Mouse (Mus musculus): Measurements from ENCODE around the gene Cd164l2. TPM values are rescaled to one million over a fixed set of nuclear protein-coding genes. Genes with fewer than 3 reads are reported as not detected.

The Cd164l2 gene
- polyA plus RNA-seq, 1 experiment, result 10.0 TPM

GRCm38 (mm10) chr4:133256820-133257219, 44.9 kb downstream of the Cd164l2 start:
- Histone ChIP-seq H3K36me3 (ENCODE audit: control insufficient read depth, insufficient read depth, low read length) (no peaks in the 10 kb centered on the region), H3K4me1 (ENCODE audit: control insufficient read depth, insufficient read depth, low read length) (peaks cover 2% of the 10 kb centered on the region; the same call in 1 of the 2 replicates), H3K4me3 (ENCODE audit: control insufficient read depth, low read depth, low read length) (no peak overlapping the region; the same call in 1 of the 2 replicates), H3K27ac (ENCODE audit: control insufficient read depth, insufficient read depth, low read depth, low read length) (no peak overlapping the region), H3K27me3 (ENCODE audit: control insufficient read depth, insufficient read depth, low read length) (no peaks in the 10 kb centered on the region)
- TF ChIP-seq CTCF (IDR thresholded peaks at IDR 0.05; ENCODE audit: control insufficient read depth, insufficient read depth, insufficient replicate concordance, low read depth, low read length) (no peak), POLR2A (IDR thresholded peaks at IDR 0.05; ENCODE audit: control insufficient read depth, low read depth, low read length) (no peak)

DNA sequence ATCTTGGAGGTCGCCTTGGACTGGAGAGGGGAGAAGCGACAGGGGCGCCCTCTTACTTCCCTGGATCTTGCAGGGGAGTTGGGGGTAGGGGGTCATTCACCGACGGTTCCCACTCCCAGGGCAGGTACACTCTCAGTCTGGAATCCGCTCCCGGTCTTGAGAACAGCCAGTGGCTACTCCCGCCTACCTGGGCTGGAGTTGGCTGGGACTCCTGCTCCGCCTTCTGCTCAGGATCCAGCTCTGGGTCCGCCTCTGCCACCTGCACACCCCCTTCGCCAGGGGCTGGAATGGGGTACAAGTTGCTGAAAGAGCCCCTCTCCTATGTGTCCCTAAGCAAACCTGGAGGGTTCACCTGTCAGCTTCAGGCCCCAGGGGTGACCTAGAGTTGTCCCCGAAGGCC, 45.3 kb downstream of the Cd164l2 start:
- Histone ChIP-seq H3K27me3 (ENCODE audit: control insufficient read depth, insufficient read depth, low read length) (no peaks in the 10 kb centered on the region), H3K4me1 (ENCODE audit: control insufficient read depth, insufficient read depth, low read length) (peaks cover 2% of the 10 kb centered on the region; the same call in 1 of the 2 replicates), H3K27ac (ENCODE audit: control insufficient read depth, insufficient read depth, low read depth, low read length) (no peak overlapping the region), H3K36me3 (ENCODE audit: control insufficient read depth, insufficient read depth, low read length) (no peaks in the 10 kb centered on the region), H3K4me3 (ENCODE audit: control insufficient read depth, low read depth, low read length) (no peak overlapping the region)
- no peak for TF ChIP-seq CTCF (IDR thresholded peaks at IDR 0.05; ENCODE audit: control insufficient read depth, insufficient read depth, insufficient replicate concordance, low read depth, low read length)
- no peak for TF ChIP-seq POLR2A (IDR thresholded peaks at IDR 0.05; ENCODE audit: control insufficient read depth, low read depth, low read length)

DNA sequence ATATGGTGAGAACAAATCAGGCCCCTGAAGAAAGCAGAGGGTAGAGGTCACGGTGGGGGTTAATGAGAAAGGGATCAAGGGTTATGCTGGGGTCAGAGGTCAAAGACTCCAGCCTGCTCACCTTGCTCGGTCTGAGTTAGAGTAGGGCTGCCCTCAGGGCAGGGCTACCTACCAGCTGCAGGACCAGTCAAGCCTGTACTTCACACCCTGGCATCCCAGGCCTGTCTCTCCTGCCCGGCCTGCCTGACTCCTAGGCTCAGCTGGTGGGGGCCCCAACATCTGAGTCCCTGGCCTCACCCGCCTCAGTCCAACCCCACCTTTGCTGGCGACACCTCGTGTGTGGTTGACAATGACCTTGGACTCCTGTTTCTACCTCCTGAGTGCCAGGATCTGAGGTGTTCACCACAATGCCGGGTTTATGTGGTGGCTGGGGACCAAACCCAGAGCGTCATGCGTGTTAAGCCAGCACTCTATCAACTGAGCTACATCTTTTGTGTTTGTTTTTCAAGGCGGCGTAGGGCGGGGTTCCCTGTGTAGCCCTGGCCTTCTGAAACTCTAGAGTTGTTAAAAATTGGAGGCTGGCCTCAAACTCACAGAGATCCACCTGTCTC, 46.0 kb downstream of the Cd164l2 start:
- TF ChIP-seq CTCF (IDR thresholded peaks at IDR 0.05; ENCODE audit: control insufficient read depth, insufficient read depth, insufficient replicate concordance, low read depth, low read length) (no peak), POLR2A (IDR thresholded peaks at IDR 0.05; ENCODE audit: control insufficient read depth, low read depth, low read length) (no peak)
- Histone ChIP-seq H3K4me1 (ENCODE audit: control insufficient read depth, insufficient read depth, low read length) (peaks cover 2% of the 10 kb centered on the region; the same call in 1 of the 2 replicates), H3K36me3 (ENCODE audit: control insufficient read depth, insufficient read depth, low read length) (no peaks in the 10 kb centered on the region), H3K4me3 (ENCODE audit: control insufficient read depth, low read depth, low read length) (no peak overlapping the region), H3K27ac (ENCODE audit: control insufficient read depth, insufficient read depth, low read depth, low read length) (no peak overlapping the region), H3K27me3 (ENCODE audit: control insufficient read depth, insufficient read depth, low read length) (no peaks in the 10 kb centered on the region)

DNA sequence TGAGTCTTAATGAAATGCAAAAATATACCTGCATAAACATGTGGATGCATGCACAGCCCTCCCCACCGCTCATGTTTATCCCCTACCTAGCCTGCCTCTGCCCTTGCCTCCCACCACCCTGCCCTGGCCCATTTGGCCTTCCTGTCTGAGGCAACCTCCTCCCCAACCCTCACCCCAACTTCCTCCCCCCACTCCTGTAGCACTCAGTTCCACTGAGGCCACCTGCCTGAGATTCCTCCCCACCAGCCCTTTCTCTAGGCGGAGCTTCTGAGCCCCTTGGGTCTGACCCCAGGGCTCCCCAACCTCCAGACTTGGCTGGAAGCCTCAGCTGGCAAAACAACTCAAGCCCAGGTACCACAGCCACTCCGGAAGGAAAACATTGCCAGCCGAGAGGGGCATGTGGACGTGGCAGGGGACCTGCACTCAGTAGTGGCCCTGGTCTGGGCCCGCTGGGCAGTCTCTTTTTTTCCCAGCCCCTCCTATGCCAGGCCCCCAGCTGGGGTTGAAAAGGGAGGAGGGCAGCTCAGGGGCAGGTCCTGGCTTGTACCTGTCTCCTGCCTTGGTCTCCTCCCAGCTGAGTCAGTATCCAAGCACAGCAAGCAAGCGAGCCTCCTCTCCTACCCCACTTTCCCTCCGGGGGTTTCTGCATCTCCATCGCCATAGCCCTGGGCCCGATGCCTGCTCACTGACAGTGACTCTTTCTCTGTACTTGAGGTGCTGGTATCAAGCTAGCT, 49.9 kb downstream of the Cd164l2 start:
- no peaks in the 10 kb centered on the region for H3K27me3 ChIP-seq (ENCODE audit: control insufficient read depth, insufficient read depth, low read length)
- no peak overlapping the region for H3K4me3 ChIP-seq (ENCODE audit: control insufficient read depth, low read depth, low read length)
- H3K27ac ChIP-seq (ENCODE audit: control insufficient read depth, insufficient read depth, low read depth, low read length), result no peak overlapping the region
- peaks cover 3% of the 10 kb centered on the region; the same call in 1 of the 2 replicates for H3K36me3 ChIP-seq (ENCODE audit: control insufficient read depth, insufficient read depth, low read length)
- TF ChIP-seq POLR2A (IDR thresholded peaks at IDR 0.05; ENCODE audit: control insufficient read depth, low read depth, low read length) (no peak), CTCF (IDR thresholded peaks at IDR 0.05; ENCODE audit: control insufficient read depth, insufficient read depth, insufficient replicate concordance, low read depth, low read length) (no peak)
- H3K4me1 ChIP-seq (ENCODE audit: control insufficient read depth, insufficient read depth, low read length), result peaks cover under 1% of the 10 kb centered on the region; the same call in 1 of the 2 replicates

GRCm38 (mm10) chr4:133262375-133262765, 50.4 kb downstream of the Cd164l2 start:
- Histone ChIP-seq H3K4me1 (ENCODE audit: control insufficient read depth, insufficient read depth, low read length) (no peaks in the 10 kb centered on the region), H3K4me3 (ENCODE audit: control insufficient read depth, low read depth, low read length) (no peak overlapping the region), H3K27me3 (ENCODE audit: control insufficient read depth, insufficient read depth, low read length) (no peaks in the 10 kb centered on the region), H3K36me3 (ENCODE audit: control insufficient read depth, insufficient read depth, low read length) (peaks cover 3% of the 10 kb centered on the region; the same call in 1 of the 2 replicates), H3K27ac (ENCODE audit: control insufficient read depth, insufficient read depth, low read depth, low read length) (no peak overlapping the region)
- TF ChIP-seq CTCF (IDR thresholded peaks at IDR 0.05; ENCODE audit: control insufficient read depth, insufficient read depth, insufficient replicate concordance, low read depth, low read length), result no peak
- TF ChIP-seq POLR2A (IDR thresholded peaks at IDR 0.05; ENCODE audit: control insufficient read depth, low read depth, low read length), result no peak

GRCm38 (mm10) chr4:133262882-133263281, 51.0 kb downstream of the Cd164l2 start, which contains the start of gene Sytl1:
Gene Sytl1 (minus strand): TSS chr4:133263113.
- no peak for TF ChIP-seq CTCF (IDR thresholded peaks at IDR 0.05; ENCODE audit: control insufficient read depth, insufficient read depth, insufficient replicate concordance, low read depth, low read length)
- no peak for TF ChIP-seq POLR2A (IDR thresholded peaks at IDR 0.05; ENCODE audit: control insufficient read depth, low read depth, low read length)
- H3K36me3 ChIP-seq (ENCODE audit: control insufficient read depth, insufficient read depth, low read length), result peaks cover 6% of the 10 kb centered on the region; the same call in 1 of the 2 replicates
- no peaks in the 10 kb centered on the region for H3K27me3 ChIP-seq (ENCODE audit: control insufficient read depth, insufficient read depth, low read length)
- no peak within 1 kb of the TSS for H3K27ac ChIP-seq (ENCODE audit: control insufficient read depth, insufficient read depth, low read depth, low read length)
- H3K4me3 ChIP-seq (ENCODE audit: control insufficient read depth, low read depth, low read length), result no peak within 1 kb of the TSS
- H3K4me1 ChIP-seq (ENCODE audit: control insufficient read depth, insufficient read depth, low read length), result no peaks in the 10 kb centered on the region

GRCm38 (mm10) chr4:133263756-133264155, 51.8 kb downstream of the Cd164l2 start:
- H3K27ac ChIP-seq (ENCODE audit: control insufficient read depth, insufficient read depth, low read depth, low read length), result no peak overlapping the region
- no peaks in the 10 kb centered on the region for H3K4me1 ChIP-seq (ENCODE audit: control insufficient read depth, insufficient read depth, low read length)
- TF ChIP-seq POLR2A (IDR thresholded peaks at IDR 0.05; ENCODE audit: control insufficient read depth, low read depth, low read length) (no peak), CTCF (IDR thresholded peaks at IDR 0.05; ENCODE audit: control insufficient read depth, insufficient read depth, insufficient replicate concordance, low read depth, low read length) (no peak)
- H3K27me3 ChIP-seq (ENCODE audit: control insufficient read depth, insufficient read depth, low read length), result no peaks in the 10 kb centered on the region
- no peak overlapping the region for H3K4me3 ChIP-seq (ENCODE audit: control insufficient read depth, low read depth, low read length)
- peaks cover 6% of the 10 kb centered on the region; the same call in 1 of the 2 replicates for H3K36me3 ChIP-seq (ENCODE audit: control insufficient read depth, insufficient read depth, low read length)

Data from testis, adult 2 months (tissue).